Mouse (Mus musculus): ENCODE results near the gene Rad51b. TPM values are rescaled to one million over a fixed set of nuclear protein-coding genes. Genes with fewer than 3 reads are reported as not detected.

Rad51b gene
- polyA plus RNA-seq, 1 experiment from 2014 or later: 3.9 TPM

GRCm38 (mm10) chr12:79739918-79740639 is 443.0 kb downstream of the Rad51b start:
- ATAC-seq (replicated peaks; ENCODE audit: low FRiP score, low read depth) (no peak), DNase-seq (ENCODE audit: low spot score) (no peak)
- TF ChIP-seq CTCF (IDR thresholded peaks at IDR 0.05; ENCODE audit: low read depth): no peak
- Histone ChIP-seq H3K4me3 (replicated peaks; ENCODE audit: low read depth, low read length) (no peak overlapping the region), H3K4me2 (ENCODE audit: low read length) (no peak overlapping the region), H3K9ac (ENCODE audit: low read depth, low read length) (no peak overlapping the region), H3K4me1 (replicated peaks; ENCODE audit: insufficient read depth, low read length) (peaks cover 10% of the 10 kb centered on the region; the same call in 1 of the 2 replicates), H3K9me3 (replicated peaks; ENCODE audit: low read length) (no peaks in the 10 kb centered on the region), H3K27ac (no peak overlapping the region), H3K36me3 (ENCODE audit: insufficient read depth, low read length) (no peaks in the 10 kb centered on the region), H3K27me3 (ENCODE audit: insufficient read depth, low read length) (no peaks in the 10 kb centered on the region)
- 93% methylated on average over 11 of the region's 11 CpGs for WGBS

GRCm38 (mm10) chr12:79742211-79742610 is 445.1 kb downstream of the Rad51b start:
- no peaks in the 10 kb centered on the region for H3K9me3 ChIP-seq (replicated peaks; ENCODE audit: low read length)
- no peak overlapping the region for H3K9ac ChIP-seq (ENCODE audit: low read depth, low read length)
- no peak overlapping the region for H3K4me3 ChIP-seq (replicated peaks; ENCODE audit: low read depth, low read length)
- no peaks in the 10 kb centered on the region for H3K27me3 ChIP-seq (ENCODE audit: insufficient read depth, low read length)
- no peak for TF ChIP-seq CTCF (IDR thresholded peaks at IDR 0.05; ENCODE audit: low read depth)
- 24% methylated on average over 7 of the region's 7 CpGs for WGBS
- H3K27ac ChIP-seq: no peak overlapping the region
- no peak overlapping the region for H3K4me2 ChIP-seq (ENCODE audit: low read length)
- peaks cover 19% of the 10 kb centered on the region for H3K4me1 ChIP-seq (replicated peaks; ENCODE audit: insufficient read depth, low read length)
- ATAC-seq (replicated peaks; ENCODE audit: low FRiP score, low read depth) (no peak), DNase-seq (ENCODE audit: low spot score) (peak; percentile 67)
- H3K36me3 ChIP-seq (ENCODE audit: insufficient read depth, low read length): no peaks in the 10 kb centered on the region

- ATAC-seq (replicated peaks; ENCODE audit: low FRiP score, low read depth) (no peak), DNase-seq (ENCODE audit: low spot score) (no peak)
- Histone ChIP-seq H3K9ac (ENCODE audit: low read depth, low read length) (no peak overlapping the region), H3K27me3 (ENCODE audit: insufficient read depth, low read length) (no peaks in the 10 kb centered on the region), H3K4me3 (replicated peaks; ENCODE audit: low read depth, low read length) (no peak overlapping the region), H3K4me2 (ENCODE audit: low read length) (no peak overlapping the region), H3K27ac (no peak overlapping the region), H3K36me3 (ENCODE audit: insufficient read depth, low read length) (no peaks in the 10 kb centered on the region), H3K9me3 (replicated peaks; ENCODE audit: low read length) (no peaks in the 10 kb centered on the region), H3K4me1 (replicated peaks; ENCODE audit: insufficient read depth, low read length) (peaks cover 31% of the 10 kb centered on the region)
- WGBS: 81% methylated on average over 6 of the region's 6 CpGs
- no peak for TF ChIP-seq CTCF (IDR thresholded peaks at IDR 0.05; ENCODE audit: low read depth)
These were observed 447.0 kb downstream of the Rad51b start for GRCm38 (mm10) chr12:79744131-79744530.

- no peak for DNase-seq (ENCODE audit: low spot score)
- no peaks in the 10 kb centered on the region for H3K27me3 ChIP-seq (ENCODE audit: insufficient read depth, low read length)
These were observed 448.1 kb downstream of the Rad51b start for GRCm38 (mm10) chr12:79745225-79745624.

GRCm38 (mm10) chr12:79745845-79746510 is 448.9 kb downstream of the Rad51b start:
- no peaks in the 10 kb centered on the region for H3K9me3 ChIP-seq (replicated peaks; ENCODE audit: low read length)
- ATAC-seq (replicated peaks; ENCODE audit: low FRiP score, low read depth) (no peak), DNase-seq (ENCODE audit: low spot score) (peak; percentile 68)
- H3K9ac ChIP-seq (ENCODE audit: low read depth, low read length): no peak overlapping the region
- peaks cover 43% of the 10 kb centered on the region for H3K4me1 ChIP-seq (replicated peaks; ENCODE audit: insufficient read depth, low read length)
- no peak overlapping the region for H3K4me3 ChIP-seq (replicated peaks; ENCODE audit: low read depth, low read length)
- no peaks in the 10 kb centered on the region for H3K27me3 ChIP-seq (ENCODE audit: insufficient read depth, low read length)
- 24% methylated on average over 10 of the region's 10 CpGs for WGBS
- H3K36me3 ChIP-seq (ENCODE audit: insufficient read depth, low read length): no peaks in the 10 kb centered on the region
- no peak overlapping the region for H3K27ac ChIP-seq
- H3K4me2 ChIP-seq (ENCODE audit: low read length): no peak overlapping the region
- no peak for TF ChIP-seq CTCF (IDR thresholded peaks at IDR 0.05; ENCODE audit: low read depth)

More at GRCm38 (mm10) chr12:79745225-79745624, 448.1 kb downstream of the Rad51b start:
- no peak for TF ChIP-seq CTCF (IDR thresholded peaks at IDR 0.05; ENCODE audit: low read depth)
- Histone ChIP-seq H3K27ac (no peak overlapping the region), H3K4me2 (ENCODE audit: low read length) (no peak overlapping the region), H3K4me1 (replicated peaks; ENCODE audit: insufficient read depth, low read length) (peaks cover 39% of the 10 kb centered on the region), H3K9me3 (replicated peaks; ENCODE audit: low read length) (no peaks in the 10 kb centered on the region), H3K4me3 (replicated peaks; ENCODE audit: low read depth, low read length) (no peak overlapping the region), H3K9ac (ENCODE audit: low read depth, low read length) (no peak overlapping the region), H3K36me3 (ENCODE audit: insufficient read depth, low read length) (no peaks in the 10 kb centered on the region)
- WGBS: 71% methylated on average over 5 of the region's 5 CpGs
- no peak for ATAC-seq (replicated peaks; ENCODE audit: low FRiP score, low read depth)

DNA sequence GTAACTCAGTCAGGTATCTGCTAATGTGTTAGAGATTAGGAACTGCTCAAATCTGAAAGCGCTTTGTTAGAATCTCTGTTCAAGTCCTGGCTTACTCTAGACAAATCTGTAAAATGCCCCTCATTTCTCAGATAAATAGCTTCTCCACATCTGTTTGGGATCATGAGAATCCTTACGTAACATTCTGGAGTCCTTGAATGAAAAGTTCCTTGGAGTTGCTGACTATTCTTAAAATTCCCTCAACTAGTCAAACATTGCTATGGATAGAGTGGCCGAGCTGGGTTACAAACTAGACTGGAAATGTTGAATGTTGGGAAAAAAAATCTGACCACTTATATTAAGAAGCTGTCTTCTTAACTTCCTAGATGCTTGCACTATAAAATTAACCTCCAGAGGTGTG is 450.5 kb downstream of the Rad51b start:
- no peak overlapping the region for H3K4me3 ChIP-seq (replicated peaks; ENCODE audit: low read depth, low read length)
- H3K36me3 ChIP-seq (ENCODE audit: insufficient read depth, low read length): no peaks in the 10 kb centered on the region
- H3K27me3 ChIP-seq (ENCODE audit: insufficient read depth, low read length): no peaks in the 10 kb centered on the region
- H3K4me2 ChIP-seq (ENCODE audit: low read length): no peak overlapping the region
- DNase-seq (ENCODE audit: low spot score) (no peak), ATAC-seq (replicated peaks; ENCODE audit: low FRiP score, low read depth) (no peak)
- peaks cover 49% of the 10 kb centered on the region for H3K4me1 ChIP-seq (replicated peaks; ENCODE audit: insufficient read depth, low read length)
- no peaks in the 10 kb centered on the region for H3K9me3 ChIP-seq (replicated peaks; ENCODE audit: low read length)
- WGBS: 93% methylated on average over 3 of the region's 3 CpGs
- no peak overlapping the region for H3K27ac ChIP-seq
- no peak for TF ChIP-seq CTCF (IDR thresholded peaks at IDR 0.05; ENCODE audit: low read depth)
- no peak overlapping the region for H3K9ac ChIP-seq (ENCODE audit: low read depth, low read length)

All from kidney, postnatal 0 days (tissue).